Mouse (Mus musculus) hindbrain, embryonic 11.5 days (tissue): ENCODE measurements around the gene Gba. TPM values are rescaled to one million over a fixed set of nuclear protein-coding genes. Genes with fewer than 3 reads are reported as not detected.
"Not testable (repeated sequence)": the region's sequence is repeated elsewhere in the genome, so short reads cannot be mapped to it uniquely, and the experiment has no call there.

Source experiments
- ATAC-seq: fragments of 200-750 bp; cut with Nextera tagmentation; 2 replicates; pipeline ENCODE4 v1.8.0; 2017; ENCODE audit warnings: mild to moderate bottlenecking, moderate TSS enrichment, moderate library complexity; ENCODE audit not compliant: low FRiP score
- DNase-seq: peaks from one replicate; pipeline ENCODE4 v3.0.0-alpha.2; 2015; ENCODE audit warnings: low spot score
- H3K27ac ChIP-seq: fragments of 300-500 bp; sonication (generic); 2 replicates; pipeline ENCODE4 v1.5.1; 2014; ENCODE audit warnings: mild to moderate bottlenecking, low read depth, low read length
- H3K27me3 ChIP-seq: fragments of 300-500 bp; sonication (generic); 2 replicates; pipeline ENCODE4 v1.6.1; 2014; ENCODE audit warnings: mild to moderate bottlenecking, low read length, moderate library complexity, mixed read lengths; ENCODE audit not compliant: control insufficient read depth, insufficient read depth
- H3K36me3 ChIP-seq: fragments of 300-500 bp; sonication (generic); 2 replicates; pipeline ENCODE4 v1.6.1; 2014; ENCODE audit warnings: mild to moderate bottlenecking, low read length, moderate library complexity, mixed read lengths; ENCODE audit not compliant: control insufficient read depth, insufficient read depth
- H3K4me1 ChIP-seq: fragments of 300-500 bp; sonication (generic); replicated peaks from 2 replicates; pipeline ENCODE4 v1.6.1; 2014; ENCODE audit warnings: low read length, mixed read lengths; ENCODE audit not compliant: control insufficient read depth, insufficient read depth
- H3K4me2 ChIP-seq: fragments of 300-500 bp; sonication (generic); replicated peaks from 2 replicates; pipeline ENCODE4 v1.6.1; 2014; ENCODE audit warnings: mild to moderate bottlenecking, low read depth, low read length
- H3K4me3 ChIP-seq: fragments of 300-500 bp; sonication (generic); 2 replicates; pipeline ENCODE4 v1.5.1; 2014; ENCODE audit warnings: low read depth, low read length
- H3K9ac ChIP-seq: fragments of 300-500 bp; sonication (generic); 2 replicates; pipeline ENCODE4 v1.6.1; 2014; ENCODE audit warnings: low read depth, low read length
- H3K9me3 ChIP-seq: fragments of 300-500 bp; sonication (generic); 2 replicates; pipeline ENCODE4 v1.6.1; 2016; ENCODE audit warnings: low read length; ENCODE audit not compliant: control insufficient read depth
- WGBS: fragments of 180-500 bp; shearing (Covaris S2); extraction: QIAGEN DNeasy Blood & Tissue Kit; methylation state at CpG from one replicate; pipeline ENCODE4 v1.1.7; 2014; 5-methylcytosine and 5-hydroxymethylcytosine counted together
- polyA plus RNA-seq: library from polyadenylated mRNA; unstranded; fragments of >200 nt; fragmentation: Nextera tagmentation; extraction: Ambion mirVana; gene quantifications from 2 replicates; pipeline ENCODE4 v1.2.1, GENCODE M21; 2014

The Gba gene
- polyA plus RNA-seq, 1 experiment from 2014 or later, result 43.7 TPM

DNA sequence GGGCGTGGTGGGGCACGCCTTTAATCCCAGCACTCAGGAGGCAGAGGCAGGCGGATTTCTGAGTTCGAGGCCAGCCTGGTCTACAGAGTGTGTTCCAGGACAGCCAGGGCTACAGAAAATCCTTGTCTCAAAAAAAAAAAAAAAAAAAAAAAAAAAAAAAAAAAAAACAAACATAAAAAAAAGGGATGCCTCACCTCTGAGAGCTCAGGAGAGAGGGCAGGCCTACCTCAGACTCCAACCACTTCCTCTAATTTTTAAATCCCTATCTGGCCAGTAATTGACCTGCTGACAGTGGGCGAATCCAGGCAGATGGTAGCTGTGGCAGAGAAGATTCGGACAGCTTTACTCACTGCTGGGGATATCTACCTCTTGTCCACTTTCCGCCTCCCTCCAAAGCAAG is 13.7 kb downstream of the Gba start:
- not testable (repeated sequence) for H3K4me3 ChIP-seq, ATAC-seq, H3K9ac ChIP-seq, DNase-seq, H3K27ac ChIP-seq, H3K9me3 ChIP-seq, H3K27me3 ChIP-seq, H3K36me3 ChIP-seq, H3K4me1 ChIP-seq
- H3K4me2 ChIP-seq, result peak overlapping the region; percentile 66; the same call in 1 of the 2 replicates
- 73% methylated on average over 7 of the region's 7 CpGs for WGBS

DNA sequence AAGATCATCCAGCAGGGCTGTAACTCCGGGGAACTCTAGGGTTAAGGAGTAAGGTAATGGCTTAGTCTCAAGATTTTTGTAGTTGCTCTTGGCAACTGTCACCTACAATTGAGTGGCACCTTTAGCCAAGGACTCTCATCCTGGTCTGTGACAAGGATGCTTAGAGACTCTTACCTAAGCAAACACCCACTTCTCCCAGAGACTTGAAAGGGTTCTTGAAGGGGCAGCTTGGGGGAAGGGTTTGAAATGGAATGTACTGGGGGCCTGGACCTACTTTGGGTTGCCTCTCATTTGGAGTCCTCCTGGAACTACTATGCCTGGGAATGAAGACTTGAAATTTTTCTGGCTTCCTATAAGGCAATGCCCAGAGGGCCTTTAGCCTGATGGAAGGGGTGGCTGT is 15.5 kb downstream of the Gba start:
- WGBS, result 100% methylated on average over 1 of the region's 1 CpGs
- H3K27me3 ChIP-seq, result no peaks in the 10 kb centered on the region
- H3K4me3 ChIP-seq, result no peak overlapping the region
- no peak for DNase-seq
- H3K9ac ChIP-seq, result no peak overlapping the region
- no peaks in the 10 kb centered on the region; the same call in 1 of the 2 replicates for H3K36me3 ChIP-seq
- no peak for ATAC-seq
- H3K9me3 ChIP-seq, result no peaks in the 10 kb centered on the region
- no peak overlapping the region for H3K4me2 ChIP-seq
- H3K27ac ChIP-seq, result no peak overlapping the region
- peaks cover 3% of the 10 kb centered on the region; the same call in 1 of the 2 replicates for H3K4me1 ChIP-seq

DNA sequence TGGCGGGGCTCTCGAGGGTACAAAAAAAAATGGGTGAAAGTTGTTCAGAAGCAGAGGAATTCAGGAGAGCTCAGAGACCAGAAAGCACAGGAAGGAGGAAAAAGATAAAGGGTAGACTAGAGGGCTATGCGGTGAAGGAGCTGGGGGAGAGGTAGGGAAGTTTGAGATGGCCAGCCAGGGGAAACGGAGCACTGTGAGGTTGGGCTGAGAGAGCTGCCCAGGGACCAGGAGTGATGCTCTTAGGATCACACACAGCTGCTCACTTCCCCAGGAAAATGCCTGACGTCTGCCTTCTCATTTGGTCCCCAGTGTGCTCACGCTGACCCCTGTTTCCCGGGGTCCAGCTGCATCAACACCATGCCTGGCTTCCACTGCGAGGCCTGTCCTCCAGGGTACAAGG is 16.8 kb downstream of the Gba start:
- no peaks in the 10 kb centered on the region for H3K9me3 ChIP-seq
- WGBS, result 37% methylated on average over 8 of the region's 8 CpGs
- ATAC-seq (no peak), DNase-seq (no peak)
- no peaks in the 10 kb centered on the region for H3K27me3 ChIP-seq
- no peak overlapping the region for H3K4me3 ChIP-seq
- H3K4me2 ChIP-seq, result no peak overlapping the region
- H3K36me3 ChIP-seq, result peaks cover 4% of the 10 kb centered on the region; the same call in 1 of the 2 replicates
- H3K4me1 ChIP-seq, result peaks cover 13% of the 10 kb centered on the region
- 0 out of 2 replicates have a peak overlapping the region, but pooled peaks have one; percentile 1 for H3K27ac ChIP-seq
- no peak overlapping the region for H3K9ac ChIP-seq

DNA sequence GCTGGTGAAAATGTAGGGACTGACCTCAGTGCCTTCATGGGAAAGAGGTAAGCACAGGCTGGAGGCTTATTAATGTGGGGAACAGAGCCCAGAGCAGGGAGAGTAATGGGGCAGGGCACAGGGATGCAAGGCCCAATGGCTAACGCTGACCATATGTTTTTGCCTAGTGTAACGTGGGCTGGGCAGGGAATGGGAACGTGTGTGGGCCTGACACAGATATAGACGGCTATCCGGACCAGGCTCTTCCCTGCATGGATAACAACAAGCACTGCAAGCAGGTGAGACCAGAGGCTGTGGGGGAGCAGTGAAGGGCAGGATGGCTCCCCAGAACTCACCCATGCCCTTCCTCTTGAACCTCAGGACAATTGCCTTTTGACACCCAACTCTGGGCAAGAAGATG is 18.4 kb downstream of the Gba start:
- Histone ChIP-seq H3K4me1 (peaks cover 15% of the 10 kb centered on the region), H3K9ac (no peak overlapping the region)
- WGBS, result 69% methylated on average over 5 of the region's 5 CpGs

DNA sequence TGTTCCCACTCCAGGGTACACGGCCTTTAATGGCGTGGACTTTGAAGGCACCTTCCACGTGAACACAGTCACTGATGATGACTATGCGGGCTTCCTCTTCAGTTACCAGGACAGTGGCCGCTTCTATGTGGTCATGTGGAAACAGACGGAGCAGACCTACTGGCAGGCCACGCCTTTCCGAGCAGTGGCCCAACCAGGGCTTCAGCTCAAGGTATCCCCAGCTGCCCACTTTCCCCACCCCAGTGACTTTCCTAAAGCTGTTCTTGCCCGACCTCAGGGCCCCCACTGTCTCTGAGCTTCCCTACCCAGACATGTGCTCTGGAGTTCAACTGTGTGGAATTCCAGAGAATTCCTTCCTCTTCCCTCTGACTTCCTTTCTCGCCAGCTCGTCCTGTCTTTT is 22.1 kb downstream of the Gba start:
- peaks cover 4% of the 10 kb centered on the region; the same call in 1 of the 2 replicates for H3K36me3 ChIP-seq
- DNase-seq, result peak; percentile 34
- H3K9me3 ChIP-seq, result no peaks in the 10 kb centered on the region
- peaks cover 18% of the 10 kb centered on the region for H3K4me1 ChIP-seq
- H3K4me2 ChIP-seq, result peak overlapping the region; percentile 84
- H3K4me3 ChIP-seq, result peak overlapping the region; percentile 84
- peak overlapping the region; percentile 84 for H3K27ac ChIP-seq
- ATAC-seq, result no peak
- H3K9ac ChIP-seq, result peak overlapping the region; percentile 83
- 0 out of 2 replicates have a peak, but pooled peaks cover 2% of the 10 kb centered on the region for H3K27me3 ChIP-seq
- 46% methylated on average over 11 of the region's 11 CpGs for WGBS

More for the DNA sequence above, 18.4 kb downstream of the Gba start:
- Histone ChIP-seq H3K4me3 (no peak overlapping the region), H3K36me3 (peaks cover 4% of the 10 kb centered on the region; the same call in 1 of the 2 replicates), H3K27me3 (0 out of 2 replicates have a peak, but pooled peaks cover 2% of the 10 kb centered on the region), H3K4me2 (no peak overlapping the region), H3K27ac (no peak overlapping the region), H3K9me3 (no peaks in the 10 kb centered on the region)
- no peak for DNase-seq
- ATAC-seq, result no peak

DNA sequence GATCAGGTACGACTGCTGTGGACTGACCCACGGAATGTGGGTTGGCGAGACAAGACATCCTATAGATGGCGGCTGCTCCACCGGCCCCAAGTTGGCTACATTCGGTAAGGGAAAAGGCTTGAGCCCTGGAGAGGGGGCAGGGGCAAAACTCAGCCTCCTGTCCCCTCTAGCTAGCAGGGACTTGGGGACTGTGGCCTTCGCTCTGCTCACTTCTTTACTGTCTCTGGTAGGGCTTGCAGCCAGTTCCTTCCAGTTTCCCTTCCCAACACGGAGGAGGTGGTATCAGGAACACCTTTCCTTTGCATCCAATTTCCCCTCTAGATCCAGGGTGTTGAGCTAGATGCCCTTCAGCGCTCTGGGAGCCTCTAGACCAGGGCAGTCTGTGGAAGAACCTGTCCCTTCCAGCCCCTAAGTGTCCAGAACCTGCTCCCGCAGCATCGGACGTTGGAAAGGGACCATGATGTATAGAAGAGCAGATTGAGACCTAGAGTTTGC is 22.6 kb downstream of the Gba start:
- peak overlapping the region; percentile 84 for H3K4me3 ChIP-seq
- peak overlapping the region; percentile 84 for H3K4me2 ChIP-seq
- ATAC-seq (no peak), DNase-seq (no peak)
- H3K9ac ChIP-seq, result peak overlapping the region; percentile 83
- H3K36me3 ChIP-seq, result peaks cover 4% of the 10 kb centered on the region; the same call in 1 of the 2 replicates
- 18% methylated on average over 12 of the region's 12 CpGs for WGBS
- peaks cover 18% of the 10 kb centered on the region for H3K4me1 ChIP-seq
- H3K27me3 ChIP-seq, result 0 out of 2 replicates have a peak, but pooled peaks cover 2% of the 10 kb centered on the region
- H3K9me3 ChIP-seq, result no peaks in the 10 kb centered on the region
- peak overlapping the region; percentile 84 for H3K27ac ChIP-seq

DNA sequence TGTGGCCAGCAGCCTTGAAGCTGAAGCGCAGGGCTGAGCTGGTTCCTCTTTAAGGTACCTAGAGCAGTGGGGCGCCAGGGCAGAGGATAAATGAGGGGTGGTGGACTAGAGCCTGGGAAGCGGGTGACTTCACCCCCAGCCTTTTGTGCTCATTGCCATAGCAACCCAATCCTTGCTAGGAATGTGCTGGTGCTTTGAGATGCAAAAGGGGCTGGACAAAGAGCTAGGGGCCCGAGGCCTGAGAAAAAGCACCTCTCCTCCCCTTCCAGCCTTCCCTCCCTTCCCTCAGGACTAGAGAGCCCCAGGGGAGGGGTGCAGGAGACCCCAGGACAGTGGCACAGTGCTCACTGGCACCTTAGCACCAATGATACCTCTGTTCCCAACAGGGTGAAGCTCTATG is 23.2 kb downstream of the Gba start:
- Histone ChIP-seq H3K36me3 (peaks cover 4% of the 10 kb centered on the region; the same call in 1 of the 2 replicates), H3K9ac (peak overlapping the region; percentile 83), H3K4me1 (peaks cover 18% of the 10 kb centered on the region), H3K27ac (peak overlapping the region; percentile 84), H3K4me3 (peak overlapping the region; percentile 84), H3K27me3 (0 out of 2 replicates have a peak, but pooled peaks cover 2% of the 10 kb centered on the region), H3K9me3 (no peaks in the 10 kb centered on the region), H3K4me2 (peak overlapping the region; percentile 84)
- WGBS, result 27% methylated on average over 4 of the region's 4 CpGs
- peak; percentile 91 for DNase-seq
- peak; percentile 77 for ATAC-seq

DNA sequence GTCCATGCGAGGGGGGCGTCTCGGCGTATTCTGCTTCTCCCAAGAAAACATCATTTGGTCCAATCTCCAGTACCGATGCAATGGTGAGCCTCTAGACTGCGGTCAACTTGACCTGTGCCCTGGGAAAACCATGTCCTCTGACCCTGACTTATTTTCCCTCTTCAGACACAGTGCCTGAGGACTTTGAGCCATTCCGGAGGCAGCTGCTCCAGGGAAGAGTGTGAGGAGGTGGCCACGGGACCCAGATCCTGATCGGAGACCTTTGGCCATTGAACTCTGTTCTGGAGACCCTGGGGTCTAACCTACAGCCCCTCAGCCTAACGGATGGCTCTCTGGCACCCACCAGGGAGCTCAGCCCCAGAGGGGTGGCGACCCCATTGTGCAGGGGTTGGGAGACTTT is 23.6 kb downstream of the Gba start:
- Histone ChIP-seq H3K36me3 (peaks cover 4% of the 10 kb centered on the region; the same call in 1 of the 2 replicates), H3K4me3 (peak overlapping the region; percentile 84), H3K9ac (peak overlapping the region; percentile 83), H3K4me2 (peak overlapping the region; percentile 84), H3K27ac (peak overlapping the region; percentile 84), H3K27me3 (0 out of 2 replicates have a peak, but pooled peaks cover 2% of the 10 kb centered on the region), H3K9me3 (no peaks in the 10 kb centered on the region), H3K4me1 (peaks cover 18% of the 10 kb centered on the region)
- ATAC-seq (no peak; the same call in 1 of the 2 replicates), DNase-seq (no peak)
- WGBS, result 9% methylated on average over 11 of the region's 11 CpGs

DNA sequence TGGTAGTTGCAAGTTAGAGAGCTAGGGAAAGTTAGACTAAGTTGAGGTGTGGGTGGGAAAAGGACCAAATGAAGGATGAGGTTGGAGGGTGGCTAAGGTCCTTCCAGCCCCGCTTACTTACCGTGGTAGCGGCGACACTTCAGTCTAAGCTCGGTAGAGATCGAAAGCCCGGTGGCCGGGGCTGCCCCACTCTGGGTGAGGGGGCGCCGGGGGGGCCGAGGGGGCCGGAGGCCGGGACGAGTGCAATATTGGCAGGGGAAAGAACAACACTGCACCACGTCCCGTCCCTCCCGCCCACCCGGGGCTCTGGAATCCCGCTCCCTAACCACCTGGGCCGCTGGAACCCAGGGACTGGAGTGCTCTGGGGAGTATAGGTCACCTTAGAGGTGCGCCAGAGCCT is 24.2 kb downstream of the Gba start, which contains the start of gene Mtx1:
Mtx1 (minus strand) TSS at position 189 of the 400 bp plus-strand sequence.
- WGBS, result 2% methylated on average over 21 of the region's 21 CpGs
- DNase-seq (no peak), ATAC-seq (no peak; the same call in 1 of the 2 replicates)
- Histone ChIP-seq H3K9me3 (no peaks in the 10 kb centered on the region), H3K36me3 (peaks cover 4% of the 10 kb centered on the region; the same call in 1 of the 2 replicates), H3K4me3 (peak within 1 kb of the TSS; percentile 84), H3K9ac (peak within 1 kb of the TSS; percentile 83), H3K27ac (peak within 1 kb of the TSS; percentile 84), H3K27me3 (0 out of 2 replicates have a peak, but pooled peaks cover 2% of the 10 kb centered on the region), H3K4me2 (peak within 1 kb of the TSS; percentile 84), H3K4me1 (peaks cover 18% of the 10 kb centered on the region)
